Mouse (Mus musculus): Measurements from ENCODE around the gene Kctd19.

Kctd19 gene

GRCm38 (mm10) chr8:105355179-105356024, 57.9 kb downstream of the Kctd19 start:
- DNase-seq = no peak

GRCm38 (mm10) chr8:105354549-105354948, 58.8 kb downstream of the Kctd19 start:
- no peak for DNase-seq

GRCm38 (mm10) chr8:105353583-105354135, 59.6 kb downstream of the Kctd19 start:
- peak; percentile 60 for DNase-seq

GRCm38 (mm10) chr8:105350186-105350585, 63.1 kb downstream of the Kctd19 start:
- DNase-seq = no peak

GRCm38 (mm10) chr8:105349096-105349771, 64.1 kb downstream of the Kctd19 start:
- DNase-seq = peak; percentile 65

GRCm38 (mm10) chr8:105348450-105349095, 64.7 kb downstream of the Kctd19 start, which contains the start of gene Slc9a5:
Gene Slc9a5 (plus strand): TSS chr8:105348843.
- DNase-seq = no peak

GRCm38 (mm10) chr8:105347428-105348221, 65.7 kb downstream of the Kctd19 start, which contains the start of gene Fhod1:
Gene Fhod1 (minus strand): TSS chr8:105347953.
- DNase-seq = peak; percentile 89

- DNase-seq = peak; percentile 47
Observed at GRCm38 (mm10) chr8:105346611-105347427, 66.5 kb downstream of the Kctd19 start.

- DNase-seq = no peak
Observed at GRCm38 (mm10) chr8:105345061-105345975, 68.0 kb downstream of the Kctd19 start.

GRCm38 (mm10) chr8:105343791-105344574, 69.3 kb downstream of the Kctd19 start:
- no peak for DNase-seq

- DNase-seq = no peak
Observed at GRCm38 (mm10) chr8:105342768-105343167, 70.5 kb downstream of the Kctd19 start.

GRCm38 (mm10) chr8:105341399-105341798, 71.9 kb downstream of the Kctd19 start:
- no peak for DNase-seq

GRCm38 (mm10) chr8:105339886-105340635, 73.2 kb downstream of the Kctd19 start:
- DNase-seq = no peak

- DNase-seq = no peak
Observed at GRCm38 (mm10) chr8:105338992-105339391, 74.3 kb downstream of the Kctd19 start.

- DNase-seq = no peak
Observed at GRCm38 (mm10) chr8:105336373-105337130, 76.8 kb downstream of the Kctd19 start.
